Mouse (Mus musculus): Measurements from ENCODE around the gene Mlana. TPM values are rescaled to one million over a fixed set of nuclear protein-coding genes. Genes with fewer than 3 reads are reported as not detected.

Gene Mlana
- polyA plus RNA-seq, 1 experiment from 2014 or later: 0.32 TPM

- Histone ChIP-seq H3K27me3 (no peaks in the 10 kb centered on the region), H3K9me3 (no peaks in the 10 kb centered on the region), H3K4me1 (peaks cover 12% of the 10 kb centered on the region), H3K9ac (no peak overlapping the region), H3K4me2 (replicated peaks) (no peak overlapping the region), H3K27ac (no peak overlapping the region), H3K36me3 (no peaks in the 10 kb centered on the region), H3K4me3 (no peak overlapping the region)
- WGBS: 87% methylated on average over 6 of the region's 6 CpGs
- ATAC-seq (ENCODE audit: low FRiP score, low read depth): no peak
Measured at GRCm38 (mm10) chr19:29661974-29662580, 35.5 kb upstream of the Mlana start.

GRCm38 (mm10) chr19:29663780-29664179 lies 33.8 kb upstream of the Mlana start:
- Histone ChIP-seq H3K9me3 (no peaks in the 10 kb centered on the region), H3K4me1 (peaks cover 18% of the 10 kb centered on the region), H3K27me3 (no peaks in the 10 kb centered on the region), H3K36me3 (no peaks in the 10 kb centered on the region), H3K9ac (no peak overlapping the region), H3K4me3 (no peak overlapping the region), H3K4me2 (replicated peaks) (no peak overlapping the region), H3K27ac (no peak overlapping the region)
- WGBS: 63% methylated on average over 8 of the region's 8 CpGs
- no peak for ATAC-seq (ENCODE audit: low FRiP score, low read depth)

- Histone ChIP-seq H3K36me3 (no peaks in the 10 kb centered on the region), H3K9me3 (no peaks in the 10 kb centered on the region), H3K27me3 (no peaks in the 10 kb centered on the region), H3K27ac (no peak overlapping the region), H3K4me1 (peaks cover 18% of the 10 kb centered on the region), H3K9ac (no peak overlapping the region), H3K4me2 (replicated peaks) (no peak overlapping the region), H3K4me3 (no peak overlapping the region)
- ATAC-seq (ENCODE audit: low FRiP score, low read depth): no peak
- 78% methylated on average over 5 of the region's 5 CpGs for WGBS
Measured at GRCm38 (mm10) chr19:29664934-29665333, 32.7 kb upstream of the Mlana start.

GRCm38 (mm10) chr19:29666164-29666563 lies 31.5 kb upstream of the Mlana start:
- no peaks in the 10 kb centered on the region for H3K36me3 ChIP-seq
- WGBS: 69% methylated on average over 4 of the region's 4 CpGs
- H3K9me3 ChIP-seq: no peaks in the 10 kb centered on the region
- no peak overlapping the region for H3K4me2 ChIP-seq (replicated peaks)
- peaks cover 18% of the 10 kb centered on the region for H3K4me1 ChIP-seq
- H3K27me3 ChIP-seq: no peaks in the 10 kb centered on the region
- ATAC-seq (ENCODE audit: low FRiP score, low read depth): no peak
- H3K9ac ChIP-seq: no peak overlapping the region
- H3K4me3 ChIP-seq: no peak overlapping the region
- no peak overlapping the region for H3K27ac ChIP-seq

- peak; percentile 44; the same call in 1 of the 2 replicates for ATAC-seq (ENCODE audit: low FRiP score, low read depth)
- Histone ChIP-seq H3K4me1 (peaks cover 18% of the 10 kb centered on the region), H3K4me3 (no peak overlapping the region), H3K9me3 (no peaks in the 10 kb centered on the region), H3K4me2 (replicated peaks) (no peak overlapping the region), H3K27ac (no peak overlapping the region), H3K36me3 (no peaks in the 10 kb centered on the region), H3K9ac (no peak overlapping the region), H3K27me3 (no peaks in the 10 kb centered on the region)
- 47% methylated on average over 5 of the region's 5 CpGs for WGBS
Measured at GRCm38 (mm10) chr19:29666965-29667594, 30.5 kb upstream of the Mlana start.

GRCm38 (mm10) chr19:29668135-29668534 lies 29.5 kb upstream of the Mlana start:
- H3K27ac ChIP-seq: no peak overlapping the region
- ATAC-seq (ENCODE audit: low FRiP score, low read depth): no peak
- H3K36me3 ChIP-seq: no peaks in the 10 kb centered on the region
- no peaks in the 10 kb centered on the region for H3K27me3 ChIP-seq
- H3K9me3 ChIP-seq: no peaks in the 10 kb centered on the region
- H3K4me1 ChIP-seq: peaks cover 18% of the 10 kb centered on the region
- no peak overlapping the region for H3K4me3 ChIP-seq
- 92% methylated on average over 7 of the region's 7 CpGs for WGBS
- H3K4me2 ChIP-seq (replicated peaks): no peak overlapping the region
- no peak overlapping the region for H3K9ac ChIP-seq

GRCm38 (mm10) chr19:29670247-29670646 lies 27.4 kb upstream of the Mlana start:
- Histone ChIP-seq H3K4me3 (no peak overlapping the region), H3K27ac (no peak overlapping the region), H3K4me1 (peaks cover 18% of the 10 kb centered on the region), H3K9ac (no peak overlapping the region), H3K27me3 (no peaks in the 10 kb centered on the region), H3K36me3 (no peaks in the 10 kb centered on the region), H3K4me2 (replicated peaks) (no peak overlapping the region), H3K9me3 (no peaks in the 10 kb centered on the region)
- WGBS: 70% methylated on average over 6 of the region's 6 CpGs
- no peak for ATAC-seq (ENCODE audit: low FRiP score, low read depth)

- H3K27me3 ChIP-seq: no peaks in the 10 kb centered on the region
- H3K9me3 ChIP-seq: no peaks in the 10 kb centered on the region
- peaks cover 15% of the 10 kb centered on the region for H3K4me1 ChIP-seq
- no peaks in the 10 kb centered on the region for H3K36me3 ChIP-seq
- H3K4me2 ChIP-seq (replicated peaks): no peak overlapping the region
- H3K4me3 ChIP-seq: no peak overlapping the region
- ATAC-seq (ENCODE audit: low FRiP score, low read depth): no peak
- WGBS: 64% methylated on average over 2 of the region's 2 CpGs
- H3K9ac ChIP-seq: no peak overlapping the region
- H3K27ac ChIP-seq: no peak overlapping the region
Measured at GRCm38 (mm10) chr19:29671160-29671559, 26.5 kb upstream of the Mlana start.

- H3K27ac ChIP-seq: no peak overlapping the region
- no peak for ATAC-seq (ENCODE audit: low FRiP score, low read depth)
- WGBS: 91% methylated on average over 13 of the region's 13 CpGs
- H3K9me3 ChIP-seq: no peaks in the 10 kb centered on the region
- H3K9ac ChIP-seq: no peak overlapping the region
- no peaks in the 10 kb centered on the region for H3K27me3 ChIP-seq
- peaks cover under 1% of the 10 kb centered on the region; the same call in 1 of the 2 replicates for H3K4me1 ChIP-seq
- no peaks in the 10 kb centered on the region for H3K36me3 ChIP-seq
- H3K4me3 ChIP-seq: no peak overlapping the region
- no peak overlapping the region for H3K4me2 ChIP-seq (replicated peaks)
Measured at GRCm38 (mm10) chr19:29672660-29673059, 25.0 kb upstream of the Mlana start.

GRCm38 (mm10) chr19:29674946-29675345 lies 22.7 kb upstream of the Mlana start:
- Histone ChIP-seq H3K9ac (no peak overlapping the region), H3K4me2 (replicated peaks) (no peak overlapping the region), H3K9me3 (no peaks in the 10 kb centered on the region), H3K36me3 (no peaks in the 10 kb centered on the region), H3K27ac (no peak overlapping the region), H3K4me3 (no peak overlapping the region), H3K27me3 (no peaks in the 10 kb centered on the region), H3K4me1 (no peaks in the 10 kb centered on the region)
- ATAC-seq (ENCODE audit: low FRiP score, low read depth): no peak
- 94% methylated on average over 7 of the region's 7 CpGs for WGBS

GRCm38 (mm10) chr19:29675562-29676078 lies 22.0 kb upstream of the Mlana start:
- Histone ChIP-seq H3K4me2 (replicated peaks) (no peak overlapping the region), H3K27ac (no peak overlapping the region), H3K9ac (no peak overlapping the region), H3K36me3 (no peaks in the 10 kb centered on the region), H3K4me1 (no peaks in the 10 kb centered on the region), H3K9me3 (no peaks in the 10 kb centered on the region), H3K4me3 (no peak overlapping the region), H3K27me3 (no peaks in the 10 kb centered on the region)
- ATAC-seq (ENCODE audit: low FRiP score, low read depth): no peak
- WGBS: 55% methylated on average over 9 of the region's 9 CpGs

- Histone ChIP-seq H3K4me2 (replicated peaks) (no peak overlapping the region), H3K27me3 (no peaks in the 10 kb centered on the region), H3K9ac (no peak overlapping the region), H3K27ac (no peak overlapping the region), H3K4me1 (no peaks in the 10 kb centered on the region), H3K9me3 (no peaks in the 10 kb centered on the region), H3K4me3 (no peak overlapping the region), H3K36me3 (no peaks in the 10 kb centered on the region)
- 62% methylated on average over 10 of the region's 10 CpGs for WGBS
- no peak for ATAC-seq (ENCODE audit: low FRiP score, low read depth)
Measured at GRCm38 (mm10) chr19:29676479-29677193, 21.0 kb upstream of the Mlana start.
